Mouse (Mus musculus) myocyte (in vitro differentiated cells): ENCODE measurements at regions not wholly inside any gene's neighbourhood (a gene's known extent, or its start where the extent isn't known, plus 50 kb on each side); places are given as distances from the start of the nearest gene placed in this dataset.

Experiments
- CEBPB ChIP-seq: IDR thresholded peaks from 2 replicates; pipeline ENCODE4 v1.6.1; 2011; ENCODE audit warnings: mild to moderate bottlenecking, moderate library complexity; ENCODE audit not compliant: poor library complexity, insufficient read depth, severe bottlenecking
- POLR2AphosphoS2 ChIP-seq: IDR thresholded peaks from one replicate; pipeline ENCODE4 v1.6.1; 2011; ENCODE audit warnings: low read depth, control low read depth; ENCODE audit not compliant: insufficient read length
- REST ChIP-seq: IDR thresholded peaks from one replicate; pipeline ENCODE4 v1.6.1; 2011; ENCODE audit warnings: mild to moderate bottlenecking, control low read depth, moderate library complexity; ENCODE audit not compliant: insufficient read depth, insufficient read length
- TCF12 ChIP-seq: IDR thresholded peaks from one replicate; pipeline ENCODE4 v1.6.1; 2011; ENCODE audit warnings: mild to moderate bottlenecking, control low read depth; ENCODE audit not compliant: poor library complexity, insufficient read depth, severe bottlenecking
- TCF3 ChIP-seq: IDR thresholded peaks from one replicate; pipeline ENCODE4 v1.6.1; 2011; ENCODE audit warnings: low read depth, control low read depth; ENCODE audit not compliant: insufficient read length

DNA sequence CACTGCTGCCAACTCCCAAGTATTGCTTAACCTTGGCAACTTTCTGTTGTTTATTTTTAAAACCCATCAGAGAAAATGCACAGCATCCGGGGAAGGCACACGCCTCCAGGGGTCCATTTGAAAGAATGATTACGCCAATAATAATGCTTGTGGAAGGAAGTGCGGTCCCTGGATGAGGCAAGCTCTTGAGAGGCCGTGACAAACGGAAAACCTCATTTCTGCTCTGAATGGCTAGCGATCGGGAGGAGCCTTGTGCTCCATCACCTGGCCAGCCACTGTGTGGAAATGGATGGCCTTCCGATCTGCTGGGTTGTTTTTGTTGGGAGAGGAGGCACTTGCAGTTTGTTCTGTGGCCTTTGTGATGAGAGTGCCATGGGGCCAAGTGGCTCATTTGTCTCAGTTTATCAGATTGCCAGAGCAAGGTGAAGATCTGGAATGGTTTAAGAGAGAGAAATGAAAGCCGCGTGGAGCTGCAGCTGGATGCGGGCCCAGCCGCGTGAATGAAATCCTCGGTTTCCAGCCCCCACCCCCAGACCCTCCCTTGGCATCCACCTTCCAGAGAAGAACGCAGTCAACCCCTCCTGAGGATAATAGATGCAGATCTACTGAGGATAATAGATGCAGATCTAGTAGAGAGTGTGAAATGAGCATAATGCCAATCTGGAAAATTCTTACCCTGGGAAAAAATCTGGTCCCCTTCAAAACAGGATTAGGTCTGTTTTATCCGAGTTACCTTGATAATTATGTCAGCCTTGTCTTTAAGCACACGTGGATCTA is 192.7 kb upstream of the Npvf start:
- TF ChIP-seq TCF12 (no peak), TCF3 (no peak), CEBPB (no peak), POLR2AphosphoS2 (no peak), REST (no peak)
